Mouse (Mus musculus) G1E (cell line): Measurements from ENCODE around the gene Smn1.
"Not testable (repeated sequence)": the region's sequence is repeated elsewhere in the genome, so short reads cannot be mapped to it uniquely, and the experiment has no call there.

Source experiments
- CTCF ChIP-seq: IDR thresholded peaks from 2 replicates; pipeline ENCODE4 v1.5.1; 2012; ENCODE audit warnings: low read depth, low read length, inconsistent platforms, mixed read lengths
- GATA1 ChIP-seq: IDR thresholded peaks from 2 replicates; pipeline ENCODE4 v1.6.1; 2012; ENCODE audit warnings: borderline replicate concordance, low read length, inconsistent platforms, mixed read lengths

DNA sequence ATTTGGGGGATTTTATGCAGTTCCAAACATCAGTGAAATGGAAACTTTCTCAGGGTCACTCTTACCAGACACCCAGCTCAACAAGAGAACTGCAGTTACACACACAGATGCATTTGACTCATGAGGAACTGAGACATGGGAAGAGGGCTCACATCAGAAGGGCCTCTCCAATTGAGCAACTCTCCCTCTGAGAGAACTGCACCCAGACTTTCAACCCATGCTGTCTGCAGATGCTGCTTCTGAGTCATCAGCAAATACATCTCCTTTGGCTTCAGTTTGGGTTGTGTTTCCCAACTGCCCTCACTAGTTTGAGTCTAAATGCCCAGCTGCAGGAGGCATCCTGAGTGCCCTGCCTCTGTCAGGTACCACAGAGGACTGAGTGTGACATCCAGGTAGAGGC, 58.5 kb downstream of the Smn1 start:
- TF ChIP-seq CTCF, GATA1: not testable (repeated sequence)
